Mouse (Mus musculus): ENCODE data around the gene Tgfa.

DNA sequence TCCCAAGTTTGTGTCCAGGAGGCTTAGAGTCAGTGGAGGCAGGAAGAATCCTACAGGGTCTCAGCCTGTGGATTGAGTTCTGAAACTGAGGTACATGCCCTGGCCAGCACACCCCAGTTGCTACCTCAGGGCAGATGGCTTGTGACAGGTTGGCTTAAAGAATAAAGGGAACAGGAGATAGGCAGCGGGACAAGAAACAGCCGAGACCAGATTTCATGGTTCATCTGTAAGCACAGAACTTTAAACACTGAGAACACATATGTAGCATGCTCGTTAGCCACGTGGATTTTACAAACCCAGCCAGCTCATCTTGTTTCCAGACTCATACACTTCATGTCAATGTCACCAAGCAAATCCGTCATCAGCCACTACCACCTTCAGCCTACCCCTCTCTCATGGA, 27.2 kb upstream of the Tgfa start:
- TF ChIP-seq CTCF (conservative IDR thresholded peaks at IDR 0.05; ENCODE audit: low read length) (no peak), POU5F1 (IDR thresholded peaks at IDR 0.05; ENCODE audit: borderline replicate concordance, low read length) (no peak), NANOG (IDR thresholded peaks at IDR 0.05; ENCODE audit: borderline replicate concordance, low read length) (no peak)

All from E14TG2a.4 (cell line).